Mouse (Mus musculus) kidney, embryonic 14.5 days (tissue): ENCODE results near the gene Hamp2. TPM values are rescaled to one million over a fixed set of nuclear protein-coding genes. Genes with fewer than 3 reads are reported as not detected.
A peak's percentile ranks its signal among the peaks of the same experiment; 100 is the strongest.
"Not testable (repeated sequence)": the region's sequence is repeated elsewhere in the genome, so short reads cannot be mapped to it uniquely, and the experiment has no call there.

ENCODE experiments used
- ATAC-seq: fragments of 200-750 bp; cut with Nextera tagmentation; 2 replicates; pipeline ENCODE4 v1.8.0; 2017; ENCODE audit warnings: moderate number of reproducible peaks, mild to moderate bottlenecking, moderate TSS enrichment, moderate library complexity; ENCODE audit not compliant: low FRiP score, low TSS enrichment
- H3K27ac ChIP-seq: fragments of 300-500 bp; sonication (generic); 2 replicates; pipeline ENCODE4 v1.5.1; 2014; ENCODE audit warnings: low read depth, mild to moderate bottlenecking, low read length, moderate library complexity, mixed read lengths
- H3K27me3 ChIP-seq: fragments of 300-500 bp; sonication (generic); 2 replicates; pipeline ENCODE4 v1.6.1; 2014; ENCODE audit warnings: mild to moderate bottlenecking, low read length; ENCODE audit not compliant: control insufficient read depth, insufficient read depth
- H3K36me3 ChIP-seq: fragments of 300-500 bp; sonication (generic); 2 replicates; pipeline ENCODE4 v1.6.1; 2014; ENCODE audit warnings: low read length, mixed read lengths; ENCODE audit not compliant: control insufficient read depth, insufficient read depth
- H3K4me1 ChIP-seq: fragments of 300-500 bp; sonication (generic); 2 replicates; pipeline ENCODE4 v1.6.1; 2014; ENCODE audit warnings: low read length, mixed read lengths; ENCODE audit not compliant: control insufficient read depth, insufficient read depth
- H3K4me2 ChIP-seq: fragments of 300-500 bp; sonication (generic); replicated peaks from 2 replicates; pipeline ENCODE4 v1.6.1; 2014; ENCODE audit warnings: low read depth, mild to moderate bottlenecking, low read length
- H3K4me3 ChIP-seq: fragments of 300-500 bp; sonication (generic); 2 replicates; pipeline ENCODE4 v1.5.1; 2014; ENCODE audit warnings: mild to moderate bottlenecking, low read length
- H3K9ac ChIP-seq: fragments of 300-500 bp; sonication (generic); 2 replicates; pipeline ENCODE4 v1.6.1; 2014; ENCODE audit warnings: low read depth, mild to moderate bottlenecking, low read length, moderate library complexity
- H3K9me3 ChIP-seq: fragments of 300-500 bp; sonication (generic); 2 replicates; pipeline ENCODE4 v1.6.1; 2016; ENCODE audit warnings: low read length; ENCODE audit not compliant: control insufficient read depth
- WGBS: fragments of 180-500 bp; shearing (Covaris S2); extraction: QIAGEN DNeasy Blood & Tissue Kit; methylation state at CpG from one replicate; pipeline ENCODE4 v1.1.7; 2014; 5-methylcytosine and 5-hydroxymethylcytosine counted together
- polyA plus RNA-seq: library from polyadenylated mRNA; unstranded; fragments of >200 nt; fragmentation: Nextera tagmentation; extraction: Ambion mirVana; gene quantifications from 2 replicates; pipeline ENCODE4 v1.2.1, GENCODE M21; 2014

The Hamp2 gene
- not detected in 2 replicates for polyA plus RNA-seq

DNA sequence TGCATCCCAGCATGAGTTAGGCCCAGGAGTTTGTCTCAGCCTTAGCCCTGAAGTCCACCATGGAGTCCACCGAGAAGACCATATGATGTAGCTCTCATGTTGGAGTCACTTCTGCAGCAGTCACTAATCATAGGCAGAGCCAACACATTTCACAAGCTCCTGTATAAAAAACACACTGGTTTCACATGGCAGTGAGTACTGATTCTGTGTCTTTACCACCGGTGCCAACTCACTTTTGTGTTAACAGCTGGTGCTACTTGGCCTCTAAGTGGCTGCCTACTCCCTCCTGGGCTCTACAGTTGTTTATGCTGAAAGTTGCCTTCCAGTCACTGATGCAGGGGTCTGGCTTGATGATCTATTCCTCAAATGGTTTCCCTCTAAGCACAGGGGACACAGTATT is at the start of gene Hamp2:
Gene Hamp2 (minus strand): TSS at position 101 of the 400 bp plus-strand sequence.
- not testable (repeated sequence) for H3K27me3 ChIP-seq, H3K4me2 ChIP-seq, H3K9ac ChIP-seq, H3K27ac ChIP-seq, H3K9me3 ChIP-seq, H3K4me3 ChIP-seq, H3K36me3 ChIP-seq, H3K4me1 ChIP-seq, ATAC-seq
- WGBS = 69% methylated on average over 2 of the region's 2 CpGs

DNA sequence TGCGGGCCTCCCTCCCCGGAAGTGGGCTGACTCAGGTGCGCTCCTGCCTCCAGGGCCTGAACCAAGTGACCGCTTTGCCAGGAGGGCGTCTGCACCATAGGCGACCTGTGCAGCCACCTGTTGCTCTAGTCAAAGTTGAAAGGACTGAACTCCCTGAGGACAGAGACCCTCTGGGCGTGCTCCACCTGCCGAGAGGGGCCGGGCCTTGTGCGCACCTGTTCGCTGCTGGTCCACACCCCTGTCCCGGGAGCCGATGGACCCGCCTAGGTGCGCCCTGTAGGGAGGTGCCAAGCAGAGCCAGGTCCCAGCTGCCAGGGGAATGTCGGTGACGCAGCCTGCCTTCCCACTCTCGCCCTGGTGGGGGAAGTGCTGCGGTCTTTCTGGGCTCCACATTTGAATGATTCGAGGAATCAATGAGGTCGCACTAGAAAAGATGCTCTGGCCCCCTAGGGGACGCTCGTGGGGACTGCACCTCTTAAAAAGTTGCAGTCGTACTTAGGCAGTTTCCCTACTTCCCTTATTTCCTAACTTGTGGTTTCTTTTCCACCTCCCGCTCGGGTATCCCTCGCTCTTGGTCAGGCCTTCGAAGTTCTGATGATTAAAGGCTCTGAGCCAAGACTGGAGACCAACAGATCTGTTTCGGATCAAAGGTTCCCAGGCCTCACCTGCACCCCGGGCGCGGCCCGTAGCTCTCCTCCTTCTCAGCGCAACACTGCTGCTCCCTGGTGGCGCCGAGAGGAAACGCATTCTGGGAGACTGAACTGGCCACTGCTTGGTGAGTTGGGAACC is 49.2 kb upstream of the Hamp2 start, which contains the start of gene Fam187b:
Gene Fam187b (plus strand): TSS at position 290 of the 789 bp plus-strand sequence.
- under 1% methylated on average over 36 of the region's 37 CpGs for WGBS

DNA sequence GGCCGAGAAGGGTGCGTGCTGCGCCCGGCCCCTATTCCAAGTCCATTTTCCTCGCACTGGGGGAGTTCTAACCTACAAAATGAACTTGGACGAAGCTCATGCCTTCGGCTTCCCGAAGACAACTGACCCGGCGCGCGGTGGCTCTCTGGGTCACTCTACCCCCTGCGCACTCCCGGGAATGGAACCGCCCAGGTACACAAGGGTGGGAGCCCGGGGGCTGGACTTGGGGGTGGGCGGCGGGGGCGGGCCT is 48.7 kb upstream of the Hamp2 start, which contains the start of gene Lsr:
Gene Lsr (minus strand): TSS at position 214 of the 250 bp plus-strand sequence.
- WGBS = under 1% methylated on average over 19 of the region's 19 CpGs
- H3K27ac ChIP-seq = peak within 1 kb of the TSS; percentile 80
- no peaks in the 10 kb centered on the region; the same call in 1 of the 2 replicates for H3K4me1 ChIP-seq
- peak; percentile 86 for ATAC-seq
- peaks cover 13% of the 10 kb centered on the region; the same call in 1 of the 2 replicates for H3K36me3 ChIP-seq
- no peaks in the 10 kb centered on the region for H3K9me3 ChIP-seq
- peaks cover 10% of the 10 kb centered on the region for H3K27me3 ChIP-seq
- peak within 1 kb of the TSS; percentile 73 for H3K9ac ChIP-seq
- peak within 1 kb of the TSS; percentile 49 for H3K4me2 ChIP-seq
- peak within 1 kb of the TSS; percentile 59 for H3K4me3 ChIP-seq

More for the DNA sequence above, 49.2 kb upstream of the Hamp2 start, which contains the start of gene Fam187b:
- no peaks in the 10 kb centered on the region; the same call in 1 of the 2 replicates for H3K4me1 ChIP-seq
- H3K9ac ChIP-seq = peak within 1 kb of the TSS; percentile 73
- peak within 1 kb of the TSS; percentile 49 for H3K4me2 ChIP-seq
- H3K9me3 ChIP-seq = no peaks in the 10 kb centered on the region
- H3K36me3 ChIP-seq = peaks cover 11% of the 10 kb centered on the region; the same call in 1 of the 2 replicates
- peak within 1 kb of the TSS; percentile 80 for H3K27ac ChIP-seq
- peaks cover 10% of the 10 kb centered on the region for H3K27me3 ChIP-seq
- H3K4me3 ChIP-seq = peak within 1 kb of the TSS; percentile 59
- peak; percentile 94 for ATAC-seq

DNA sequence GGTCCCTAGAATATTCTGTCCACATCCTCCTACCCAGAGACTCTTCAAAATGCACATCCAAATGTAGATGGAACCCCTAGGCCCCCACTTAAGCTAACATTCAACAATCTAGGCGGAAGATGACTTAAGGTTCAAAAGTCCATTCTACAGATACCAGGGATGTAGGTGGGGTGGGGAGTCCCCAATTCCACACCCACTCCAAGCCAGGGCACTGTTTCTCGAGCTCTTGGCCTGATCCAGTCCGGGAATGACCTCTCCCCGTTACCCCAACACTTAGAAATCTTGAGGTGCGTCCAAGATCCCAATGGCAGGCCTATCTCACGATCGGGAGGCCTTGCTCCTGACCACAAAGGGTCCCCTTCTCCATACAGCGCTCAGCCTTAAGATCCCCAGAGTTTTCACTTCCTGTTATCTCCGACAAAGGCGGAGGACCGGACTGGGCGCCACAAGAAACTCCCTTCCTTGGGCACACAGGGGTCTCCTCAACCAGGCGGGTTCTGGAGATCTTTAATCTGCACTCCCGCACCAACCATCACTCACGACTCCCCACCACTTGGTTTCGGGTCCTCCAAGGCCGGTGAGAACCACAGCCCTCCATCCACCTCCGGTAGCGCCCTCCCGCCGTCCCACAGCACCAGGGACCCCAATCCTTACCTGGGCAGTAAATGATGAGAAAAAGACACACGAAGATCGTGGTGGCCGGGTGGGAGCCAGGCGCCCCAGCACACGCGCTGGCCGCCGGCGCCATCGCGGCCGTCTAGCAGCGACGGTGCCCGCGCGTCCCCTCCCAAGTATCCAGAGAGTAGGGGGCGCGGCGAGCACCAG is 48.2 kb upstream of the Hamp2 start:
- 4% methylated on average over 41 of the region's 41 CpGs for WGBS
- Histone ChIP-seq H3K27ac (peak overlapping the region; percentile 80), H3K27me3 (peaks cover 10% of the 10 kb centered on the region), H3K4me3 (peak overlapping the region; percentile 59), H3K9me3 (no peaks in the 10 kb centered on the region), H3K4me2 (peak overlapping the region; percentile 49), H3K4me1 (no peaks in the 10 kb centered on the region; the same call in 1 of the 2 replicates), H3K36me3 (peaks cover 13% of the 10 kb centered on the region), H3K9ac (peak overlapping the region; percentile 73)
- ATAC-seq = peak; percentile 53

DNA sequence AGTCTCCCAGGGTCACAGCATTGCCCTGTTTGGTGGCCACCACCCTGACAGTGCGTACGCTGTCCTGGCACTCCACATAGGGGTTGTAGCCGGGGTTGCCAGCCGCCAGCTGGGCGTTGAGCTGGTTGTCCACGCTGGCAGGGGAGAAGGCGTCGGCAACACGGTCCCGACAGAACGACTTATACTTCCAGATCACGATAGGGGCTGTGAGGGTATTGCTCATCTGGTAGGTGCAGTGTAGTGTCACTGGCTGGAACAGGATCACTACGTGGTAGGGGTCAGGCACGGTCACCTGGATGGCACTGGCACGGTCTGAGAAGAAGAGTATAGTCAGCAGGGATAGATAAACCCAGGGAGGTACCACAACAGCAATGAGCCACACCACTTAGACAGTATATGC is 47.4 kb upstream of the Hamp2 start:
- H3K4me2 ChIP-seq = peak overlapping the region; percentile 49
- H3K36me3 ChIP-seq = peaks cover 13% of the 10 kb centered on the region
- H3K27me3 ChIP-seq = peaks cover 10% of the 10 kb centered on the region
- no peaks in the 10 kb centered on the region; the same call in 1 of the 2 replicates for H3K4me1 ChIP-seq
- H3K9ac ChIP-seq = no peak overlapping the region; the same call in 1 of the 2 replicates
- no peak overlapping the region for H3K27ac ChIP-seq
- ATAC-seq = no peak
- H3K9me3 ChIP-seq = no peaks in the 10 kb centered on the region
- WGBS = 83% methylated on average over 15 of the region's 15 CpGs
- peak overlapping the region; percentile 59; the same call in 1 of the 2 replicates for H3K4me3 ChIP-seq

DNA sequence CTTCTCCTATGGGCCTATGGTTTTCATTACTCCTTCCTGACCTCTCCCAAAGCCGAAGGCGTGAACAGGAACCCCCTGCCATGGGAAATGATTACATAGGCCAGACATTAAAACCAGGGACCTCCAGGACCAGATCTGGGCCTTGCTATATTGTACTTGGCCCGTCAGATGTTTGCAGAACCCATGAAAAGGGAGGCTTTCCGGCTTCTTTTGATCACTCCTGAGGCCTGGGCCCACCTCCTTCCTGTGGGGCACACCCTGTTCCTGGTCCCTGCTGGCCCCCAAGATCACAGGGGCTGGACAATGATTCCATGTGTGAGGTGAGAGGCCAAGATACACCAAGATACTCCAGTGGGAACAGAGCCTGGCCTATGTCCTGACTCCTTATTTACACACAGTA is 44.7 kb upstream of the Hamp2 start:
- H3K9me3 ChIP-seq = no peaks in the 10 kb centered on the region
- peaks cover 10% of the 10 kb centered on the region for H3K27me3 ChIP-seq
- H3K36me3 ChIP-seq = peaks cover 13% of the 10 kb centered on the region
- H3K9ac ChIP-seq = no peak overlapping the region
- WGBS = 95% methylated on average over 4 of the region's 4 CpGs
- no peak for ATAC-seq
- H3K27ac ChIP-seq = no peak overlapping the region
- no peaks in the 10 kb centered on the region; the same call in 1 of the 2 replicates for H3K4me1 ChIP-seq
- H3K4me3 ChIP-seq = no peak overlapping the region
- no peak overlapping the region for H3K4me2 ChIP-seq

DNA sequence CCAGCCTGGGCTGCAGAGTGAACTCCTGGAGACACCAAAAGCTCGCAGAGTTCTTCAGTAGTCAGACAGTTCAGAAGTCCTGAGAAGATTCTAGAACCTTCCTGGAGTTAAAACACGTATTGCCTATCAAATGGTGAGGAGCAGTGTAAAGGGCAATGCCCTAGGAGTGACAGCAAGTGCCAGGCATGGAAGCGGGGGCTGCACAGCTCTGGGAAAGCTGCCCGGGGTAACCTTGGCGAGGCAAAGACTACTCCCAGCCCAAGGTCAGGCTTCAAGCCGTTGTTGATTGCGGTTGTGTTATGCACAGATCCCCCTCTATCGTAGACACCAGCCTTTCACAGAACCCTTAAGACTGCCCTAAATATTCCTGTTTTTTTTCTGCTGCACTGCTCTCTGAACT is 44.1 kb upstream of the Hamp2 start:
- no peak overlapping the region for H3K4me3 ChIP-seq
- H3K27me3 ChIP-seq = peaks cover 9% of the 10 kb centered on the region
- no peaks in the 10 kb centered on the region; the same call in 1 of the 2 replicates for H3K4me1 ChIP-seq
- no peak overlapping the region for H3K27ac ChIP-seq
- no peak overlapping the region for H3K9ac ChIP-seq
- H3K36me3 ChIP-seq = peaks cover 13% of the 10 kb centered on the region
- no peak for ATAC-seq
- no peak overlapping the region for H3K4me2 ChIP-seq
- WGBS = 88% methylated on average over 8 of the region's 8 CpGs
- H3K9me3 ChIP-seq = no peaks in the 10 kb centered on the region

DNA sequence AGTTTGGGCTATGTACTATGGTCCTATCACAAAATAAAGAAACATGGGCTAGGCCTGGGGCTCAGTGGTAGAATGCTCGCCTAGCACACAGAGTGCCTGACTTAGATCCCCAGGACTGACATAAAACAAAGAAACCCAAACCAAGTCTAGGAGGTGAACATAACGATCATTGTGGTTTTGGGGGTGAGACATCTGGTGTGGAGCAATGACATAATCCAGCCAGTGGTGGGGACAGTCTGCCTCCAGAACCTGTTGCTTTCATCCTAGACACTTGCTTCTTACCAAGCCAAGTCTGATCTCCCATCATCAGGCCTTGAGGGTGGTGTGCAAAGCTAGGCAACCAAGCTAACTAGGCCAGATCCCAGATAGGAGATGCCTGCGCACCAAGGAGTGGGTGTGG is 42.2 kb upstream of the Hamp2 start:
- Histone ChIP-seq H3K27ac (no peak overlapping the region), H3K4me3 (no peak overlapping the region), H3K9ac (no peak overlapping the region), H3K4me2 (no peak overlapping the region), H3K36me3 (peaks cover 15% of the 10 kb centered on the region), H3K4me1 (no peaks in the 10 kb centered on the region), H3K27me3 (no peaks in the 10 kb centered on the region), H3K9me3 (no peaks in the 10 kb centered on the region)
- no peak for ATAC-seq
- WGBS = 88% methylated on average over 3 of the region's 3 CpGs
